Mouse (Mus musculus) stomach, embryonic 15.5 days (tissue): ENCODE measurements at regions not wholly inside any gene's neighbourhood (a gene's known extent, or its start where the extent isn't known, plus 50 kb on each side); places are given as distances from the start of the nearest gene placed in this dataset.
A peak's percentile ranks its signal among the peaks of the same experiment; 100 is the strongest.

Experiments
- ATAC-seq: fragments of 200-750 bp; cut with Nextera tagmentation; 2 replicates; pipeline ENCODE4 v1.8.0; 2017; ENCODE audit warnings: low read depth, moderate number of reproducible peaks, moderate TSS enrichment; ENCODE audit not compliant: insufficient read depth, low FRiP score
- H3K27ac ChIP-seq: fragments of 300-500 bp; sonication (generic); 2 replicates; pipeline ENCODE4 v1.5.1; 2015; ENCODE audit warnings: mild to moderate bottlenecking, inconsistent platforms
- H3K27me3 ChIP-seq: fragments of 300-500 bp; sonication (generic); replicated peaks from 2 replicates; pipeline ENCODE4 v1.6.1; 2015; ENCODE audit warnings: inconsistent platforms
- H3K36me3 ChIP-seq: fragments of 300-500 bp; sonication (generic); 2 replicates; pipeline ENCODE4 v1.6.1; 2015; ENCODE audit warnings: inconsistent platforms
- H3K4me1 ChIP-seq: fragments of 300-500 bp; sonication (generic); 2 replicates; pipeline ENCODE4 v1.6.1; 2015; ENCODE audit warnings: inconsistent platforms
- H3K4me2 ChIP-seq: fragments of 300-500 bp; sonication (generic); 2 replicates; pipeline ENCODE4 v1.6.1; 2015; ENCODE audit warnings: mild to moderate bottlenecking, inconsistent platforms
- H3K4me3 ChIP-seq: fragments of 300-500 bp; sonication (generic); replicated peaks from 2 replicates; pipeline ENCODE4 v1.5.1; 2015; ENCODE audit warnings: inconsistent platforms
- H3K9ac ChIP-seq: fragments of 300-500 bp; sonication (generic); 2 replicates; pipeline ENCODE4 v1.6.1; 2015; ENCODE audit warnings: inconsistent platforms
- H3K9me3 ChIP-seq: fragments of 300-500 bp; sonication (generic); 2 replicates; pipeline ENCODE4 v1.6.1; 2016; ENCODE audit warnings: inconsistent platforms
- WGBS: fragments of 180-500 bp; shearing (Covaris S2); methylation state at CpG from one replicate; pipeline ENCODE4 v1.1.7; 2015; 5-methylcytosine and 5-hydroxymethylcytosine counted together

DNA sequence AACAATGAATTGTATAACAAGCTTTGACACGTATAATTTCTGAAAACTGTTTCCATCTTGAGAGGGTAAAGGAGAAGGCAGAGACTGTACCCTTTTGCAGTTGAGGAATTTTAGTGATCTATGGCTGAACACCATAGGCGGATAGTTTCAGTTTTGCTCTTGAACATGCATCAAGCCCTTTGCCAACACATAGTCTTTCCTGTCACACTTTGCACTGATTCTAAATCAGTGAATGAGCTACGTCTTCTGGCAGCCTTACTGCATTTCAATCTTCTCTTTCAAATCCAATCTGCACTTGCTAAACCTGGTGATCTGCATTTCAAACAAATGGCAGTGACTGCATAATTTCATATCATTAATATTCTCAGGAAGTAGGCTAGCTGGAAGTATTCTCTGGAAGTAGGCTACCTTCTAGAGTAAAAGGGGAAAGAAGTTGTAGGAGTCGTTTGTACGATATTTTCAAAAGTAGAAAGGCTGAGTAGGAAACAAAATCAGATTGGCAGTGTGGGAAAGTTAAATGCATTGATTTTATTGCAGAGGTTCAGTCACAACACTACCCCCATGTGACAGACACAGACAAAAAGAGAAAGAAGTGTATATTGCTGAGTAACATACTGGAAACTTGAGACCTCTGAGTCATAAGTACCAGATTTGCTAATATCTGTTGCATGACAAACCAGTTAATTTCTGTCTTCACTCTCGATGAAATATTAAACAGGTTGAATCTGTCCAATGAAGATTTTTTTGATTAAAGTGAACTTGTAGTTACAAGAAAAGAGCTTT is 983.3 kb upstream of the Nr2f1 start:
- ATAC-seq = no peak
- 81% methylated on average over 6 of the region's 6 CpGs for WGBS
- no peak overlapping the region for H3K4me3 ChIP-seq
- no peak overlapping the region for H3K9ac ChIP-seq
- no peaks in the 10 kb centered on the region for H3K27me3 ChIP-seq
- H3K9me3 ChIP-seq = no peaks in the 10 kb centered on the region
- H3K4me1 ChIP-seq = no peaks in the 10 kb centered on the region
- no peak overlapping the region for H3K27ac ChIP-seq
- H3K36me3 ChIP-seq = no peaks in the 10 kb centered on the region
- H3K4me2 ChIP-seq = no peak overlapping the region

DNA sequence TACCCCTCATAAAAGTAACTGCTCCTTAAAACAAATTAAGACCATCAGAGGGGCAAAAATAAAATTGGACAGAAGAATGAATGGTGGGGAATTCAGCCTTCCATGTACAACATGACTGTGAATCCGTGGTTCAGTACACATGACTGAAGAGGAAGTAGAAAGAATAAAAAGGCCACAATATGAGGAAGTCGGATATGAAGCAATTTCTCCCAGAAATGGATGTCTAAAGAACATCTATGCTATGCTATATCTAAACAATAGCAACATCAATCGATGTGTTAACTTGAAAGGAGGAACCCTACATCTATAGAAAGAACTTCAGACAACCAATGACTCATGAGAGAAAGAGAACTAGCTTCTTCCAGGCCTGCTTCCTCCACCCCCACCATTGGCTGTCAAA is 959.2 kb upstream of the Nr2f1 start:
- no peak overlapping the region for H3K4me2 ChIP-seq

DNA sequence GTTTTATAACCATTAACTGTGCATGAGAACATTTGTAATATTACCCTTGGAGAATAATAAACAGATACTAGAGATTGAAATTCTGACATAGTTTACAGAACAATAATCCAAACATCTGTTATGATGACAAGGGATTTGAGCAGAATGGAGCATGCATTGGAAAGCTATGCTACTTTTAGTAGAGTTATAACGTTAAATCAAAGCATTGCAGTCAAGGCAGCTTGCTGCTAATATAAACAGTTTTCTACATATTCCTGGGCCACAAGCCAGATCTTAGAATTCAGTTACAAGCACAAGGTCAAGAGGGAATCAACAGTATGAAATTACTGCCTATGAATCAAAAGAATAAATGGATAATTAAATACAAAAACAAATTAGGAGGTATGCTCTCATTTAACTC is 943.3 kb upstream of the Nr2f1 start:
- no peaks in the 10 kb centered on the region for H3K36me3 ChIP-seq
- no peak overlapping the region for H3K9ac ChIP-seq
- no peaks in the 10 kb centered on the region for H3K4me1 ChIP-seq
- no peak overlapping the region for H3K4me2 ChIP-seq
- no peaks in the 10 kb centered on the region for H3K9me3 ChIP-seq
- no peaks in the 10 kb centered on the region for H3K27me3 ChIP-seq
- no peak overlapping the region for H3K4me3 ChIP-seq
- no peak overlapping the region for H3K27ac ChIP-seq
- 26% methylated on average over 1 of the region's 1 CpGs for WGBS
- 0 out of 2 replicates have a peak, but pooled peaks have one; percentile 22 for ATAC-seq

More for the DNA sequence above, 959.2 kb upstream of the Nr2f1 start:
- H3K27me3 ChIP-seq = no peaks in the 10 kb centered on the region
- no peaks in the 10 kb centered on the region for H3K4me1 ChIP-seq
- H3K9ac ChIP-seq = no peak overlapping the region
- WGBS = 68% methylated on average over 3 of the region's 3 CpGs
- H3K27ac ChIP-seq = no peak overlapping the region
- H3K36me3 ChIP-seq = no peaks in the 10 kb centered on the region
- ATAC-seq = no peak
- H3K9me3 ChIP-seq = no peaks in the 10 kb centered on the region
- no peak overlapping the region for H3K4me3 ChIP-seq

DNA sequence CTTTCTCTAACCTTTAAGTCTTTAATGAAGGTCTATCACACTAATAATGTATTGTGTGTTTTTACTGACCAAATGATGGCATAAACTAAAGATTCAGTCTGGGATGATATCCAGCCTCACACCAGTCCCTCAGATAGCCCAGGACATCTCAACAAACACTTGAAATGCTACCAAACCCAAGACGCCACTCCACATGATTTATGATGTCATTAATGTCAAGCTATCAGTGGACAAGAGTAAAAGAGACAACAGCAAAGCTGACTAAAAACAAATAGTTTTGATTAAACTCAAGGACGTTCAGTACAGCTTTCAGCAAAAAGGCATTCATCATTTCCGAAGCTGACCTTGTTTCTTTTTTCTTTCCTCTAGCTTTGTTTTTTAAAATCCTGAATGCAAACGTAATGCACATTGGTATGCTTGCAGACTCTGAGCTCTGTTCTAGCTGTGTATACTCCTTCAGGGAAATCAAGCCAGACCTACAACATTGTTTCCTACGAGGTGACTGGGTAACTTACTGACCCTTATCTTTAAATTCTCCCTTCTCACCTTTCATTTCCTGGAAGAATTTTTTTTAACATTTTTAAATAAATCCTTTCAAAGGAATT is 941.9 kb upstream of the Nr2f1 start:
- ATAC-seq = no peak
- H3K36me3 ChIP-seq = no peaks in the 10 kb centered on the region
- H3K4me2 ChIP-seq = no peak overlapping the region
- H3K9ac ChIP-seq = no peak overlapping the region
- no peaks in the 10 kb centered on the region for H3K27me3 ChIP-seq
- H3K9me3 ChIP-seq = no peaks in the 10 kb centered on the region
- no peaks in the 10 kb centered on the region for H3K4me1 ChIP-seq
- 16% methylated on average over 5 of the region's 5 CpGs for WGBS
- no peak overlapping the region for H3K27ac ChIP-seq
- H3K4me3 ChIP-seq = no peak overlapping the region

DNA sequence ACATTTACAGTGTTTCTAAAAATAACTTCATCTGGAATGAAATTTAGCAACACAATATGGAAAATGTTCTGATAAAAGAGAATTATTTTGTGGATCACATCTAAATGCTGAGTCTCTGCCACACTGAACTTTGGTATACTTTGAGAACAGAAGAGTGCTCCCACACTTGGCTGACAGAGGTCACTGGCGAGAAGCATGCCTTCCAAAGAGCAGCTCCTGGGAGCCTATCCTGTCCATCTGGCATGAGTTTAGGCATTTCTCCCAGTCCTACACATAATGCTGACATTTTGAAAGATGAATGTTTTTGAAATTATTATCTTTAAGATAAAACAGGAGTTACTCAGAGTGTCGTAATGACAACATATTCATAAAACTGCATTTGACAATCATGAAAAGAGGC is 939.2 kb upstream of the Nr2f1 start:
- Histone ChIP-seq H3K4me2 (no peak overlapping the region), H3K9me3 (no peaks in the 10 kb centered on the region), H3K27me3 (no peaks in the 10 kb centered on the region), H3K36me3 (no peaks in the 10 kb centered on the region), H3K27ac (no peak overlapping the region), H3K4me3 (no peak overlapping the region), H3K9ac (no peak overlapping the region), H3K4me1 (no peaks in the 10 kb centered on the region)
- 49% methylated on average over 2 of the region's 2 CpGs for WGBS
- no peak for ATAC-seq

DNA sequence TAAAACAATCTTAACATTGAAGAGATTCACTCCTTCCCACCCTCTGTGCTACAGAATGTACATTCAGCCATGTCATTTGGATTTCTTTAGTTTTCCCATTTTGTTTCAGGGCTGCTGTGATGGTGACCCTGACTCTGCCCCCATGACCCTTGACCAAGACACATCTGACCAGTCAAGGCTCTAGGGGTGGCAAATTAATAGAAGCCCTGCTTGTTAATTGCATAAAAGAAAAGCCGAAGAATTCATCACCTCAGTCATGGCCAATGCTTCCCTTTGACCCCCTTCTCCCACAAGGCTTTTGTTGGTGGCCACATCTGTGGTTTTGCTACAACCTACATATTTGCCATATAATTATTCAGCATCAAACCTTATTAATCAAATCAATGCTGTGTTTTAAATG is 937.2 kb upstream of the Nr2f1 start:
- Histone ChIP-seq H3K27me3 (no peaks in the 10 kb centered on the region), H3K36me3 (no peaks in the 10 kb centered on the region), H3K9me3 (no peaks in the 10 kb centered on the region), H3K27ac (no peak overlapping the region), H3K9ac (no peak overlapping the region), H3K4me2 (no peak overlapping the region), H3K4me1 (no peaks in the 10 kb centered on the region), H3K4me3 (no peak overlapping the region)
- 83% methylated on average over 1 of the region's 1 CpGs for WGBS
- ATAC-seq = no peak
